Mouse (Mus musculus): ENCODE results near the gene Sgf29.

Sgf29 gene

DNA sequence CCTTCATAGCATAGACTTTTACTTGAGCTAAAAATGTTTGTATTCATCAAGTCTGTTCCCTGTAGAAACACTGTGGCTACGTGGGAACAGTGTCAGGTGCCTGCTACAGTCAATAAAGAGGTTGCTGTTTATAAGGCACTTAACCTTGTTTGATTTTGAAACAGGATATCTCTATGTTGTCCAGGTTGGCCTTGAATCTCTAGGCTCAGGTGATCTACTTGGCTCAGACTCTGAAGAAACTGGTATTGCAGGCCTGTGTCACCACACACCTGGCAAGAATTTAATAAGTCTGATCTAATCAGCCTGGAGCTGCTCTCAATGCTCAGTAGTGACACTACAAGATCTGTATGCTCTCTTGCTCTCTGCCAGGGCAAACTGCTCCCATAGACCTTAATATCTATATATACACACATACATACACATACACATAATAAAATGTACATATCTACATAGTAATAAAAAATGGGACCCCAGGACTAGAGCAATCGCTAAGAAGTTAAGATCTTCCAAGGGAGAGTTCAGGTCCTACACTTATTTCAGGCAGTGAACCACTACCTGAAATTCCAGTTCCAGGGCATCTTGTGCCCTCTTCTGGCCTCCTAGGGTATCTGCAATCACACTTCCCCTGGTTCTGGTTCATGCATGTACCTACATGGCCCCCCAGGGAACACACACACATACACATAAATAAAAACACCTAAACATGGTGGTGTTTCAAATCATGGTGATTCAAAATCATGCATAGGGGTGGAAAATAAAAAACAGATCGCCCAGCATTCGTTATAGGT lies 12.2 kb upstream of the Sgf29 start:
- DNase-seq (ENCODE audit: inconsistent age in 2 of 2, low spot score in 1 of 2), result peak; percentile 37 to 82

- DNase-seq (ENCODE audit: inconsistent age in 2 of 2, low spot score in 1 of 2), result no peak
These were observed 6.4 kb upstream of the Sgf29 start for GRCm38 (mm10) chr7:126642545-126643243.

DNA sequence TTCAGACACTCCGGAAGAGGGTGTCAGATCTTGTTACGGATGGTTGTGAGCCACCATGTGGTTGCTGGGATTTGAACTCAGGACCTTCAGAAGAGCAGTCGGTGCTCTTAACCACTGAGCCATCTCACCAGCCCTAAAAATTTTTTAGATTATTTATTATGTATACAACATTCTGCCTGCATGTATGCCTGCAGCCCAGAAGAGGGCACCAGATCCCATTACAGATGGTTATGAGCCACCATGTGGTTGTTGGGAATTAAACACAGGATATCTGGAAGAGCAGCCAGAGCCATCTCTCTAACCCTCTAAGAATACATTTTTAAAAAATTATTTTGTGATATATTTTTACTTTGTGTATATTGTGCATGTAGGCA lies 5.9 kb upstream of the Sgf29 start:
- DNase-seq (ENCODE audit: inconsistent age in 2 of 2, low spot score in 1 of 2), result peak; percentile 48 to 84

DNA sequence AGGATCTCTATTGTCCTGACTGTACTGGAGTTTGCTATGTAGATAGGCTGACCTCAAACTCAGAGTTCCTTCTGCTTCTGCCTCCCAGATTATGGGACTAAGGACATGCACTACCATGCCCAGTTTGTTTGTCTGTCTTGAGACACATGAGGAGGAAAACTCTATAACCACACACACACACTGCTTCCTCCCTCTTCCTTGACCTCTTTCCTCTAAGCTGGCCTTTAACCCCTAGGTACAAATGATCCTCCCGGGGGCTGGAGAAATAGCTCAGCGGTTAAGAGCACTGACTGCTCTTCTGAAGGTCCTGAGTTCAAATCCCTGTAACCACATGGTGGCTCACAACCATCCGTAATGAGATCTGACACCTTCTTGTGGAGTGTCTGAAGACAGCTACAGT lies 4.8 kb upstream of the Sgf29 start:
- no peak for DNase-seq (ENCODE audit: inconsistent age in 2 of 2, low spot score in 1 of 2)

DNA sequence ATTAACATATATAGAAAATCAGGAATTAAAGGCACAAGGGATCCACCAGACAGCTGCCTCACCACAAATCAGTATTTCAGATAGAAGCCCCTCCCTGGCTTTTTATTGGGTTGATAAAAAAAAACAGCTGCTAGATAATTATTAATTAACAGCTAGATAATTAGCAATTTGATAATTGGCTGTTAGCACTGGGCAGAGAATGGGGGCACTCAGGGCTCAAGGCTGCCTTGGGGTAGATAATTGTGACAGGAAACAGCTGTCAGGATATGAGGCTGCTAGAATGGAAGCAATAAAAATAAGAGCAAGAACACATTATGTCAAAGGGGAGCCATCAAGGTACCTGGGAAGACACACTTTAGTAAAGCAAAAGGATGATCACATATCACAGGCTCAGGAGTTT lies 4.2 kb upstream of the Sgf29 start:
- no peak for DNase-seq (ENCODE audit: inconsistent age in 2 of 2, low spot score in 1 of 2)

DNA sequence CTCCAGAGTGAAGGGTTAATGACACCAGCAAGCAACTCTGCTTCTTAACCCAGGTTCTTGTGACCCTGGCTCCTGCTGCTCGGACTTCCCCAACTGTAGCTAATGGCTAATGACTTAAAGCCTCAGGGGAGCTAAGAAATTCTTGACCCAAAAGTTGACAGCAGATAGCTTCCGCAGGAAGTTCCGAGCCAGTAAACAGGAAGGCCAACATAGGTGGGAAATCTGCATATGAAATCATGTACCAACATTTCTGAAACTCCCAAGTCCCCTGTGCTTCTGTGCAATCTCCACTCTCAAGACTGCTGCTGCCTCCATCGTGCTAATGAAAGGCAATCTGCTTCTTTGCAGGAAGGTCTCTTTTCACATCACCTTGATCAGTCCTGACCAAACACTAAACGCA lies 3.4 kb upstream of the Sgf29 start:
- DNase-seq (ENCODE audit: inconsistent age in 2 of 2, low spot score in 1 of 2), result no peak

- peak in 1 of 2 experiments; percentile 18 for DNase-seq (ENCODE audit: inconsistent age in 2 of 2, low spot score in 1 of 2)
These were observed 623 bp upstream of the Sgf29 start for GRCm38 (mm10) chr7:126648486-126648885.

GRCm38 (mm10) chr7:126650852-126651251 lies 1.7 kb downstream of the Sgf29 start:
- DNase-seq (ENCODE audit: inconsistent age in 2 of 2, low spot score in 1 of 2), result no peak

DNA sequence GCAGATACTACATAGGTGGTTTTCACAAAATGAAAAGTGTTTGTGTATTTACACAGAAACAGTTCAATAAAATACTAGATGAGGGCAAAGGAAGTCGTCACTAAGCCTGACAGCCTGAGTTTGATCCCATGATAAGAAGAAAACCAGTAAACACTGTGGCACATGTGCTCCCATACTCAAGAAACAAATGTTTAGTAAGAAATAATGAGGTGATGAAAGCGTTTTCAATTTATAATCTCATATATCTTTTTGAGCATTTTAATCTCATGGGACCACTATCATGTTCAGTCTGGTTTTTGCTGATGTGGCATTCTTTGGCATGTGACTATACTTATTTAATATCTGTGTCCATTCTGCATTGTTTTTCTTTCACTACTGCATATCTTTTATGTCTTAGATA lies 4.9 kb downstream of the Sgf29 start:
- no peak for DNase-seq (ENCODE audit: inconsistent age in 2 of 2, low spot score in 1 of 2)

GRCm38 (mm10) chr7:126655695-126656094 lies 6.6 kb downstream of the Sgf29 start:
- DNase-seq (ENCODE audit: inconsistent age in 2 of 2, low spot score in 1 of 2), result peak in 1 of 2 experiments; percentile 35

DNA sequence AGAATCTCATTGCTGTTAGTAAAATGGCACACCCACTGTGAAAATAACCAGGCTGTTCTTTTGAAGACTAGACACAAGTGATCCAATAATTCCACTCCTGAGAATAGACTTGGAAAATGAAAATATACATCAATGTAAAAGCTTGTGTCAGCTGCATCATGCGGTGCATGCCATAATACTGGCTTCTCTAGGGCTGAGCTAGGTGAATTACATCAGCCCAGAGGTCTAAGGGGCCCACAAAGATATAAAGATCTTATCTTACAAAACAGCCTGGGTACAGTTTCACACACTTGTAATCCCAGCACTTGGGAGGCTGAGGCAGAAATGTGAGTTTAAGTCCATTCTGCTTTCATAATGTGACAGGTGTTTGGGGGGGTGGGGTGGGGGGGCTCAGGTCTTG lies 8.4 kb downstream of the Sgf29 start:
- DNase-seq (ENCODE audit: inconsistent age in 2 of 2, low spot score in 1 of 2), result no peak

DNA sequence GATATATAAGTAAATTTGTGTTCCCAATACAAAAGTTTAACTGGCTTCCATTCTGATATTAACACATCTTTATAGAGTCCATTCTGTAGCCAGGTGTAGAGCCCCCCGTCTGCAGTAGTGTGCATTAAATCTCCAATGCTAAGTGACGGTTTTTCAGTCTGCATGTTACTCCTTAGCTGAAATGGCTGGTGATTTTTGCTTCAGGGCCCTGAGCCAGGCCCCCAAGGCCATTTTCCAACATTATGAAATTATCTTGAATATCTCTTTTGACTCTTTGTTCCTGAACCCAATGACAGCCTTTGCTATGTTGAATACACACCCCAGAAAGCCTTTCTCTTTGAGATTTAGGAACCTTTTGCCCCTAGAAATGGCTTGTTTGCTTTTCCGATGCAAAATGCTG lies 10.7 kb downstream of the Sgf29 start:
- DNase-seq (ENCODE audit: inconsistent age in 2 of 2, low spot score in 1 of 2), result peak in 1 of 2 experiments; percentile 77

DNA sequence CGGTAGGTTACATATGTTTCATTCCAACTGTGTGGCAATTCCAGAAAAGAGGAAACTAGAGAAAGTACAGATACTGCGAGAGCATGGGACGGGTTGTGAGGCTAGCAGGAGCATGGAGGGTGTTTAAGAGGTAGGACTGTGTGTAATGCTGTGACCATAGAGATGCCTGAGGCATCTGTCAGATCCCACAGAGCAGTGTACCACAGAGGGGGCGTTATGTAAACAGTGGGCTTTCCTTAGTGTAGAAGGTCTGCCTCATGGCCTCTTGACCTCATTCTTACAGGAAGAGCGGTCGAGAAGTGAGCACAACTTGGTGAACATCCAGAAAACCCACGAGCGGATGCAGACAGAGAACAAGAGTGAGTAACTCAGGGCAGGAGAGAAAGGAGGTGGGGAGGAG lies 14.5 kb downstream of the Sgf29 start:
- DNase-seq (ENCODE audit: inconsistent age in 2 of 2, low spot score in 1 of 2), result no peak

DNA sequence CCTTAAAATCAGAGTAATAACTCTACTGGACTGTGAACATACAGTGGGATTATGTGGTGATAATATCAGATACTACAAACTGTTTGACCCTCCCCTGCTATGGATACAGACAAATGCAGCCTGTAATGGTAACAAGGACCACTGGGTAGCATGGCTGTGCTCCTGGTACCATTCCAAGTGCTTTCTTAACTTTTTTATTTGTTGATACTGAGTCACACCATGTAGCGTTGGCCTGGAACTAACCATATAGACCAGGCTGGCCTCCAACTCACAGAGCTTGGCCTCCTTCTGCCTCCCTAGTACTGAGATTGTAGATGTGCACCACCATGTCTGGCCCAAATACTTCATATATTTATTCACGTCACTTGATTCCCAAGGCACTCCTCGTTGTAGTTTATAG lies 16.2 kb downstream of the Sgf29 start:
- peak; percentile 48 to 85 for DNase-seq (ENCODE audit: inconsistent age in 2 of 2, low spot score in 1 of 2)

DNA sequence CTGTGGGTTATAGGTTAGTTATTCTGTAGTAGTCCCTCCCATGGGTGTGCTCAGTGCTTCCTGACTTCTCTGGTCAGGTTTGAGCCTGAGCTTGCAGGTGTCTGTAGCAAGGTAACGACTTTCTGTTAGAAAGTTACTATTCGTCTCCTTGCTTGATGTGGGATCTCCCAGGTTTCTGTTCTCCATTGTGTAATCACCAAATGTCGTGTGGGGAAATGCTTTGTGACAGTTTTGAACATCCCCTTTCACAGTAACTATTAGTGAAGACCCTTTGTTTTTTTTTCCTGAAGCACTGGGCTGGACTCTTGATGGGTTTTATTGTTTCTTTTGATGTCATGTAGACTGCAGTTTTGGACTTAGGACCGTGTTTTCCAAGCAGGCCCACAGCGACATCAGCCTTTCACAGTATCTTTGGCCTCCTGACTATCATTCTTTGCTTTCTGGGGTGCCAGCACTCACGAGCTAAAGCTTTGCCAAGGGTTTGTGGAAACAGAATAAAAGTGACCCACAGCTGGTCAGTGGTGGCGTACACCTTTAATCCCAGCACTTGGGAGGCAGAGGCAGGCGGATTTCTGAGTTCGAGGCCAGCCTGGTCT lies 18.5 kb downstream of the Sgf29 start:
- peak in 1 of 2 experiments; percentile 44 for DNase-seq (ENCODE audit: inconsistent age in 2 of 2, low spot score in 1 of 2)

DNA sequence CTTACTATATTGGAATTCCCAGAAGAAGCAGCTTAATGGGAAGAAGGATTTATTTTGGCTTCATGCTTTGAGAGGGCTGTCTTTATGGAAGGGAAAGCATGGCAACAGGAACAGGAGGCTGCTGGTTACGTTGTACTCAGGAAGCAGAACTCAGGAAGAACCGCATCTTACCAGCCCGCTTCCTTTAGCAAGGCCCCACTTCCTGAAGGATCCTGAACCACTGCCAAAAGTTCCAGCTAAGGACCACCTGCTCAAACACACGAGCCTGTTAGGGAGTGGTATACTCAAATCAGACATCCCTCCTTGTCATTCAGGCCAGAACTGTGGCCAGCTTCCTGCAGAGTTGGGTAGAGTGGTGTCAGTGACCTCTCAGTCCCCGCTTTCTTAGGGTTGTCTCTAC lies 19.3 kb downstream of the Sgf29 start:
- peak in 1 of 2 experiments; percentile 47 for DNase-seq (ENCODE audit: inconsistent age in 2 of 2, low spot score in 1 of 2)

DNA sequence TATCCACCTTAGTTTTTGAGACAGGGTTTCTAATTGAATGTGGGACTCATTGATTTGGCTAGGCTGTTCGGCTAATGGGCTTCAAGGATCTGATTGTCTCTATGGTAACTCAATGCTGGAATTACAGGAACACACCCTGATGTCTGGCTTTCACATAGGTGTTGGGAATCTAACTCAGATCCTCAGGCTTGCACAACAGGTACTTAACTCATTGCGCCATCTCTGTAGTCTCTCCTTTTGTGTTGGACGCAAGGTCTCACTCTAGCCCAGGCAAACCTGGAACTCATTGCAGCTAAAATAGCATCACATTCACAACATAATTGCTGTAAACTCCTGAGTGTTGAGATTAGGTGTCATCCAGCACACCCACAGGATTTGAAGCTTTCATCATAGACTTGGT lies 21.0 kb downstream of the Sgf29 start:
- no peak for DNase-seq (ENCODE audit: inconsistent age in 2 of 2, low spot score in 1 of 2)

DNA sequence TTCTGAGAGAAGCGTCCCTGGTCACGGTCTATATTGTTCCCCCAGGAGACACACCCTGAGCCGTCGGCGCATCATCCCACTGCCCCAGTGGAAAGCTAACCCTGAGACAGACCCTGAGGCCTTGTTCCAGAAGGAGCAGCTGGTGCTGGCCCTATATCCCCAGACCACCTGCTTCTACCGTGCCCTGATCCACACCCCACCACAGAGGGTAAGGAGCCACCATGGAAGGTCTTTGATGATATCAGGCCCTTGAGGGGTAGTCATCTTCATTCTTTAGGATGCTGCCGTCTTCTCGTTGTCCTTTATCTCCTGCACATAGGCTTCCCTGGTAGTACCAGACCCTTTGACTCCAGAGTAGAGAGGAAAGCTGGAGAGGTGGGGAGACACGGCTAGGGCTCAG lies 23.0 kb downstream of the Sgf29 start:
- DNase-seq (ENCODE audit: inconsistent age in 2 of 2, low spot score in 1 of 2), result no peak

DNA sequence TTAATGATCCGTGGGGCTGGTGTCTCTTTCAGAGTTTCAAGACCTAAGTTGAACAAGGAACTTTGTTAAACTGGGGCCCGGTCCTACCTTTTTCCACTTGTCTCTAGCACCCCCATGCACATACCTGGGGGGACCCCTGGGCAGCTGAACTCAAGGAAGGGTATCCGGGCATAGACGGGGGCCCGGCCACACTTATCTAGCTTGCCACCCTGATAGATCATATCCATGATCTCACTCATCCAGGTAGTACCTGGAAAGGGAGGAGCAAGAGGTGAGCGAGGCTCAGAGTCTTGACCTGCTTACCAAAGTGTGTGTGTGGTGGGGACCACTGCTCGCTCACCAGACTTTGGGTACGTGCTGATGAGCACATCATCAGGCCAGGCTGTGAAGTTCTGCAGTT lies 26.0 kb downstream of the Sgf29 start:
- peak in 1 of 2 experiments; percentile 38 for DNase-seq (ENCODE audit: inconsistent age in 2 of 2, low spot score in 1 of 2)

DNA sequence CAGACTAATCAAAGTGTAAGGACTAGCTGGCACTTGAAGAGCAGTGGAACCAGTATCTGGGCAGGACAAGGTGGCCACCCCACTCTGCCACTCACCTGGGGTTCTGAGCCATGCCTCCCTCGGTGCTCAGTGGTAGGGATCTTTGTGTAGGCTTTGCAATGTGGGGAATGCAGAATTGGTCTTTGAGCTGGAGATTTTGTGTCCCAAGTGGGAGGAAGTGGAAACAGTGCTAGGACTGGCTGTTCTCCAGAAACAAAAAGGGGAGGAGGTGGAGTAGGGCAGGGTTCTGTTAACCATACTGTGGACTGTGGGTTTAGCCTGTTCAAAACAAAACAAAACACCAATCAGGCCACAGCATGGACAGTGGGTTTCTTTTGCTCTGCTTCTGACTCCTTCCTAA lies 27.1 kb downstream of the Sgf29 start, which contains the start of gene Sult1a1:
Gene Sult1a1 (minus strand): TSS at position 226 of the 400 bp plus-strand sequence.
- peak; percentile 63 to 79 for DNase-seq (ENCODE audit: inconsistent age in 2 of 2, low spot score in 1 of 2)

- peak in 1 of 2 experiments; percentile 34 for DNase-seq (ENCODE audit: inconsistent age in 2 of 2, low spot score in 1 of 2)
These were observed 27.6 kb downstream of the Sgf29 start for GRCm38 (mm10) chr7:126676631-126677220.

Measured in adrenal gland, adult (tissue).